Mouse (Mus musculus) gastrocnemius, postnatal 4 days (tissue): ENCODE data around the gene Il17rb. TPM values are rescaled to one million over a fixed set of nuclear protein-coding genes. Genes with fewer than 3 reads are reported as not detected.

Source experiments
- DNase-seq, 2 experiments: peaks; one replicate each; pipeline ENCODE4 v3.0.0; 2021 to 2022; ENCODE audit warnings: low spot score in 2 of 2, mixed read lengths in 2 of 2
- long read RNA-seq, 2 experiments: library from polyadenylated mRNA; stranded (forward); transcript quantifications; one replicate each; pipeline ENCODE4 v2.0.0; 2021
- total RNA-seq, 2 experiments: library from RNA; stranded (reverse); gene quantifications; 2 replicates each; pipeline ENCODE4 v1.2.3; 2021

Gene Il17rb
- total RNA-seq = under 1 TPM in 1 of 2 experiments, not detected in 1; 0.12 TPM
- long read RNA-seq, experiment 1, partial matches to known transcripts = 0 of 3 reads
- long read RNA-seq, experiment 1, other reads (novel, unspliced or antisense) = 3 of 3 reads
- long read RNA-seq, experiment 2, partial matches to known transcripts = 0 of 3 reads
- long read RNA-seq, experiment 2, other reads (novel, unspliced or antisense) = 3 of 3 reads

DNA sequence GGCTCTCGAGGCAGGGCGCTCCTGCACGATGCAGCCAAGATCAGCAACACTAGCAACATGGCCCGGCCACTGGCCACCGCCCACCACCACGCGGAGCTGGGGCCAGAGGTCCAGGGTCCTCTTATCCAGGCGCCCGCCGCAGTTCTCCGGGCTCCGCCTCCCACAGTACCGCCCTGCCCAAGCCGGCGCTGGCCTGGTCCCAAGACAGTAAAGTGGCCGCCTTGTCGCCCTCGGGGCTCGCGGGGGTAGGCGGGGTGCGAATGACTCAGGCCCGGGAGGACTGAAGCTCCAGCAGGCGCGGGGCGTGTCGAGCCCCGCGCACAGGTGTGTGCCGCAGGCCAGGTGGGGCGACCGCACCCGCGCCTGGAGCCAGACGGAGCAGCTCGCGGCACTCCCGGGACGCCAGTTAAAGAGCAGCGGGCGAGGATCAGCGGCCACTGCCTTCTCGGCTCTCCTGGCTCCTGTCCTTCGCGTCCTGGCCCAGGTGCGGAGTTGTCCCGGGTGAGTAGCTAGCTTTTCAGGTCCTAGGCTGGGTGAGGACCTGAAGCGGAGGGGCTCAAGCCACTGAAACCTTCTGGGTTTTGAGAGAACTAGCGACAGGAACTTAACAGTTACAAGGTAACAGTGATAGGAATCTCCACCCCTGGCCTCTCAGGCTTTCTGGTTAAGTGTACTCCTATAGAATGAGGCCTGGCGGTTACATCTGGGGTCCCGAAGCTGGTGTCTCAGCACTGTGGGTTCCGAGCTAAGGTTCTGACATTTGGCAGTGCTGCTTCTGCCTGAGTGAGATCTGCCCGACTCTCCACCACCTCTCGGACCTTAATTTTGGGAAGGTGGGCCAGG is at the start of gene Il17rb, which contains the start of gene Chdh:
Il17rb (minus strand) TSS at position 164 of the 843 bp plus-strand sequence.
Chdh (plus strand) TSS at position 291 of the 843 bp plus-strand sequence.
- peak; percentile 43 to 57 for DNase-seq

DNA sequence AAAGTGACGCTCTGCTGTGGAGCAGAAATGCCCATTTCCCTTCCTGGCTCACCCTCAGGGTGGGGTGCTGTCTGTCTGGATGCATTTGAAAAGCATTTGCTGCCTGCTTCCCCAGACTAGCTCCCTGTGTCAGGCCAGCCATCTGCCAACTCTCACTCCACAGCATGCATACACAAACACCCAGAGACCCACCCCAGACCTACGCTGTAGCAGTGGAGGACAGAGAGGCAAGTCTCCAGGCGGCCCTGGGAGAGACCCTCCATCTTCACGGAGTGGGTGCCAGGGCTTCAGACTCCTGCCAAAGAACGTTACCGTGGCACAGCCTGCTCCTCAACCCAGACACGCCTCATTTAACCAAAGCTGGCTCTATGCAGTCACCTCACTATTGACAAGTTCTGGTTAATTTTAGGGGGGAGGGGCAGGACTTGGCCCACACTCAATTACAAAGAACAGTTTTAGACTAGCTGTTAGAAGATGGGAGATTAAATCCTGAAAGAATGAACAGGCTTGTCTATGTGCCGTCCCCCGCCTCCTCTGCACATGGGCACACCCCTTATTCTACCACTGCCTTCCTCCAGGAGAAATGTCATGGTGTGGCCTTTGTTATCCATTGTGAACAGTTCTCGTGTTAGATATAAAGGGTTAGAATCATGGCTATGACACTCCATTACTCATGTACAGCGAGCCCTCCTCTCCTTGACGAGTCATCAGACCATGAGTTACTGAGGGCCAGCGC is 47.5 kb upstream of the Il17rb start:
- no peak for DNase-seq

DNA sequence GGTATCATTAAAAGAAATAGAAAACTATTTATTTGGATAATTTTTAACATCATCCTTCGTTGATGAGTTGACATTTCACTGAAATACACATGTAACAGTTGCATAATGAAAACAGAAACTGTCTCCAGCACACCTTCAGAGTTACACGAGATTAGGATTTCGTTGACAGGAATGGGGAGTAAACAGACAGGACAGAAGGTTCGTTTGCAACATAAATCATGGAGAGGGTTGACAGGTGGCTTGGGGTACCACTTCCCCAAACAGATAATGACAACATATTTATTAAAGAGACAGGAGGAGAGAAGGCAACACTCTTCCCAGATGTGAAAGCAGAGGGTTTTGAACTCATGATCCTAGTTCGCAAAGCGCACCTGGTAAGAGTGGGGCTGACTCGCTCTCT is 46.2 kb upstream of the Il17rb start:
- DNase-seq = no peak

DNA sequence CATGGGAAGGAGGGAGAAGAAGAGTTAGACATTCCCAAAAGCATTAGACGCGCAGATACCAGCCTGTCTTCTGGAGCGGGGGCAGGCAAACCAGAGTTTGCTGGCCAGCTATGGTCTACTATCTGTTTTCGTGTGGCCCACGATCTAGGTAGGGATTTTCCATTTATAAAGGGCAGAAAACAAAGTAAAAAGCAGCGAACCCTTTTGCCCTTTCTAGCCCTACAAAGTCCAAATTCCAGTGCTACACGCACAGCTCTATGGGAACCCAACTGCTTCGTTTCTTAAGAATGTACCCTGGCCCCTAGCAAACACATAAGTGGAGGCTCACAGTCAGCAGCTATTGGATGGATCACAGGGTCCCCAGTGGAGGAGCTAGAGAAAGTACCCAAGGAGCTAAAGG is 41.6 kb upstream of the Il17rb start:
- DNase-seq = no peak

DNA sequence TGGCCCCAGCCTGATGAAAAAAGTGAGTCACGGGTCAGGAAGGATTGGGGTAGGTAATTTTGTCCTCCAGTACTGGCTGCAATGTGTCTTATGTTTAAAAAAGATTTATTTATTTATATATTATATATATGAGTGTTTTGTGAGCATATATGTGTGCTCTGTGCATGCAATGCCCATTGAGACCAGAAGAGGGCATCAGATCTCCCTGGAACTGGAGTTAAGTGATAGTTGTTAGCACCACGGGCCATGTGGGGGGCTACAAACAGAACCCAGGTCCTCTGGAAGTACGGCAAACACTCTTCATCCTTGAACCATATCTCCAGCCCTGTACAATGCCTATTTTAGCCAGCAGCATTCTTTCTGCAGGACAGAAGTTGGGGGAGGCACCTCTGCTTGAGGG is 39.4 kb upstream of the Il17rb start:
- no peak for DNase-seq

DNA sequence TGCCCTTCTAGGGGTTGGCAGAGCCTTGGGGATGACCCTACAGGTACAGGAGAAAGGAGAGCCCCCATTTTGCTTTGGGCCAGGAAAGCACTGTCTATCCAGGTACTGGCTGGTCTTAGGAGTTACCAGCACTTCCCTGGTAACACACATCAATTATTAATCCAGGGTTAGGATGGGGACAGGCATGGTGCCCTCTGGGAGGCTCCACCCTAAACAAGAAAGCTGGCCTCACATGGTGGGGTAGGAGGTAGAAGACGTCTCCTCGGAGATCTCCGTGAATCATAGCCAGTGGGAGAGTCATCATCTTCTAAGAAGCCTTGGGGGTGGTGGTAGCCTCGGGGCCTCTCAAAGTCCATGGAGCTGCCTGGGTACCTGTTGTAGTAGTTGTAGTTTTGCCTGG is 38.3 kb upstream of the Il17rb start:
- DNase-seq = no peak

DNA sequence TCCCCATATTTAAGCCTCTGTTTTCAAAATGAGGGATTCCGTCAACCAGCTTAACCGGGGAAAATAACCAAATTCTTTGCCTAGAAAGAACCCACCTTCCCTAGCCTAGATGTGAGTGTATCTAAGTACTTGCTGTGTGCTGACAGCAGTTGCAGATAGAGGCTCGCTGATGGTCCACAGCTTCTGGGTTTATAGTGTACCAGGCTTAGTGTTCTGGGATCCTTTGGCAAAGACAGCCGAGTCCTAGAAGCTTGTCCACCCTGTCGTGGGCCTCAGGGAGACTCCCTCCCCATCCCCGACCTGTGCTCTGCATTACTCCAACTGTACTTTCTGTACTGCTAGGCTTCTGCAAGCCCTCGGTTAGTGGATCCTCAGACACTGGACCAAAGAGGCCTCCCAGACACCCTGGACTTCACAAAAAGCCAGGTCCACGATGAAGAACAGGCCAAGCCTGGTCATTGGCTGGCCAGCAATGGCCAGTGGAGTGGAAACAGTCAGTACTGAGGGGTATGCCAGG is 37.1 kb upstream of the Il17rb start:
- DNase-seq = no peak

DNA sequence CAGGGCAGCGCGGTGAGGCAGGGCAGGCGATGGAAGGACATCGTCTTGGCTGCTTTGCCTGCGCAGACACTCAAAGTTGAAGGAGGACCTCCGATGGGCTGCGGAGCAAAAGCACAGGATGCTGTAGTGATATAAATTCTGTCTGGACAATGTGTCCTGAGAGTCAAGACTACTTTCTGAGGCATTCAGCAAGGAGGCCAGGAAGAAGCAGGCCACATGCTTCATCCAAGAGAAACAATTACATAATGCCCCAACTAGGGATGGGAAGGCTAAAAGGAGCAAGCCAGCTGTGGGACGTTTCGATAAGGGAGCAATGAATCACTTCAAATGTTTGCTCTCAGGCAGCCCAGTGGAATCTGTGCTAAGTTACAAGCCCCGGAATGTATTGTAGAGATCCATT is 36.5 kb upstream of the Il17rb start:
- no peak for DNase-seq

DNA sequence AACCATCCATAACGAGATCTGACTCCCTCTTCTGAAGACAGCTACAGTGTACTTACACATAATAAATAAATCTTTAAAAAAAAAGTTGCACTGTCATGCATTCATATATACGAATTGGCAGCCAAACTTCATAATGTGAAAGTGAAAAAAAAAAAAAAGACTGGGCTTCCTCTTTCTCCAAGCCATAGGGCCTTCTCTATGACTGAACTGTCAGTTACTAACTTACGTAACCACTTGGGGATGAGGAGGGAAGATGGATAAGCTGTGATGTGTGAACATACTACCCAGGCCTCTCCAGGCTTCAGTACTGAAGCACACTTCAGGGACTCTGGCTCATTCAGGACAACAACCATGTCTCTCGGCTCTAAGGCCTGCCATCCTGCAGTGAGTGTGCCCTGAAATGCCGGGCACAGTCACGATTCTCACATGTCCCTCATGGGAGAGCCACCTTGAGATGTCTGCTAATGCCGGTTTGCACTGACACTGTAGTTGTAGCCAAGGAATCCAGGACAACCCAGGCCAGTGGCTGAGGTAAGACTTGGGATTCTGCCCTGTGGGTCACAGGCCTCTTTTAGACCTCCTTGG is 34.8 kb upstream of the Il17rb start:
- DNase-seq = no peak

DNA sequence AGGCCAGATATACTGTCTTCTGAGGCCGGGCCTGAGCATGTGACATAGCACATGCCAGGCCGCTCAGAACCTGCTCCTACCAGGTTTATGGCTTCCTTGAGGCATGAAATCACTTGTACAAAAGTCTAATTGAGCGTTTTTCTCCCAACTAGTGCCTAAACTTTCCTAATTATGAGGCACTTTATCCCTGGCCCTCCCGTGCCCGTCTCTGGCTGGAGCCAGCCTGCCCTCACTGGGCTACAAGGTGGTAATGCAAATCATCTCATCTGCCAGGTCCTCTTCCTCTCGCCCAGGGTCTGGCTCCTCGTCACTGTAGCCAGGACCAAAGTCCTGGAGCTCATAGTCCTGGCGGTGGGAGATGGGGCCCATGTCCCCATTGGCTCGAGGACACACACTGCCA is 33.1 kb upstream of the Il17rb start:
- DNase-seq = no peak

DNA sequence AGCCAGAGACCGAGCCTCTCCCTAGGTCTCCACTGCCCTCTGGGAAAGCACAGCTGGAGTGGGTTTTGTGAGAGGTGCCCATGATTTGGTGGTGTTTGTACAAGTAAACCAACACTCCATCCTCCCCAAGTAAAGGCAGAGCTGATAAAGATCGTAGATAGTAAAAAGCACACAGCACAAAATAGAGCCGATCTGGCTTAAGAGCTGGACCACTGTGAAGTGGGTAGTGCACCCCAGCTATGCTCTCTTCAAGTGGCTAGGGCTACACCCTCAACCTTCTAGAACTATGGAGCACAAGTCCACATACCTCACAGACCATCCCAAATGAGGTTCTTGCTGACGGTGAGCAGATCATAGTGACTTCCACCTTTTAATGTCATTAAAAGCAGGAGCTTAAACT is 30.7 kb upstream of the Il17rb start:
- no peak for DNase-seq

DNA sequence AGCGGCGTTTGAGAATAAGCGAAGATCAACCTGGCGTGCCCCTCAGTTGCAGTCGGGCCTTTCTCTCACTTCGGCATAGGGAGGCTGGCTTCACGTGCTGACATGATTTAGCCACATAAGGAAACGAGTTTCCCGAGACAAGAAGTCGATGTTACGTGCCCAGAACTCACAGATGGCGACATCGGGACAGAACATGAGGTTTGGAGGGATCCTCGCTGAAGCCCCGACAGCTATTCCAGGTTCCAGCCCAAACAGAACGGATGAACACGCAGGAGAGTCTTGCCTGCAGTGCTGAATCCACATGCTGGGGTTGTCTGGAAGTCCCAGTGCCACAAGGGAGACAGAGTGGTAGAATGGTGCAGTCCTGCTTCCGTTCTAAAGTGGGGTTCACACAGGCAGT is 29.7 kb upstream of the Il17rb start:
- no peak for DNase-seq

DNA sequence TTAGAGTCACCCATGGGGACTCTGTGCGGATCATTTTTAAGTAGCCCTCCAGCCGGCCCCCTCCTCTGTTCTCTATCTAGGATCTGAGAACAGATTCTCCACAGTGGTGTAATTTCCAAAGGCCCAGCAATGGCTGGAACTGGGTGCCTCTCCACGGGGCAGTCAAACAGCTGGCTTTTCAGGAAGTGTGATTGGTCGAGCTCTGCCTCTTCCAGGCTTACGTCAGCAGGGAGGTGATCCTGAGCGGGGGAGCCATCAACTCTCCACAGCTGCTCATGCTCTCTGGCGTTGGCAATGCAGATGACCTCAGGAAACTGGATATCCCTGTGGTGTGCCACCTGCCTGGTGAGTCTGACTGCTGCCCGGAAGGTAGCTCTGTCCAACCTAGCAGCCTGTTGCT is 24.7 kb upstream of the Il17rb start:
- DNase-seq = no peak

DNA sequence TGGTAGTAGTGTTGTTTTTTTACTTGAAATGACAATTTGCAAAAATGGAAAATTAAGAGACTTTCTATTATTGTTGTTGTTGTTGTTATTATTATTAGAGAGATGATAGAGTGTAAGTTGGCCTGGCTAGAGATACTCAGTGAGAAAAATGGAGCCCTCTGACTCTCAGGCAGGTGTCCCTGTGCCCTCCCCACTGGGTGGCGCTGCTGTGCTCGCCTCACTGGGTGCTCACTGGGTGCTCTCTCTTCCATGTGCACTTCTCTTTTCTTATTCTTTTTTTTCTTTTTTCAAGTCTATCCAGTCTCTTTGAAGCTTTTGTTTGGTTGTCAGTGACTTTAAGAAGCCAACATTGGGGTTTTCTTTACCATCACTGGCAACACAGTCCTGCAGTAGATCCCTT is 18.7 kb upstream of the Il17rb start:
- no peak for DNase-seq

DNA sequence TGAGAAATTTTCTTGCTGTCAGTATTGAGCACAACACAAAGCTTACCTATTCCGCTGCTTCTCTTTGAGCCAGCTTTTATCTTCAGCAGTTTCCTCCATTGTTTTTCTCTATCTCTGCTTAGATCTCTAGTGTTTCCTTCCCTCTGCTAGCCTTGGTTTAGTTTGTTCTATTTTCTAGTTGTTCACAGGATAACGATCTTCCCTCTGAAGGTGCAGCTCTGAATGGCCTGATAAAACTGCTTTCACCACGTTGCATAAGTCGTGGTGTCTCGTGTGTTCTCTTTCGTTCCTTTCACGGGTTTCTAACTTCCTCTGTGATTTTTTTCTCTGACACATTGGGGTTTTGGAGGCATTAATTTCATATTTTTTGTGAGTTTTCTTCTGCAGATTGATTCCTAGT is 15.7 kb upstream of the Il17rb start:
- DNase-seq = no peak

DNA sequence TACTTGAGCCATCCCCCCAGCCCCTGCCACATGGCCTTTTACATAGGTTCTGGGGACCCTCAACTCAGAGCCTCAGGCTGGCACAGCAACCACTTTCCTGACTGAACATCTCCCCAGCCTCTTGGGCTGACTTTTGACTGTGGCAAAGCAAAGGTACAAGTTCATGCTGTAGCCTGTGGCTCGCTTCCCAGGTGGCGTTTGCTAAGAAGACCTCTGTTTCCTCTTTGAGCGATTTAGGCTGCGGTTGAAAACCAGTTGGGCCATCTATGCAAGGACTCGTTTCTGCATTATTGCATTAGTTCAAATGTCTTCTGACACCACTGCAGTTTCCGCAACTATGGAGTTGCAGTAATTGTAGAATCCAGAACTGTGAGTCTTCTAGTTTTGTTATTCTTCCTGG is 13.8 kb upstream of the Il17rb start:
- no peak for DNase-seq

DNA sequence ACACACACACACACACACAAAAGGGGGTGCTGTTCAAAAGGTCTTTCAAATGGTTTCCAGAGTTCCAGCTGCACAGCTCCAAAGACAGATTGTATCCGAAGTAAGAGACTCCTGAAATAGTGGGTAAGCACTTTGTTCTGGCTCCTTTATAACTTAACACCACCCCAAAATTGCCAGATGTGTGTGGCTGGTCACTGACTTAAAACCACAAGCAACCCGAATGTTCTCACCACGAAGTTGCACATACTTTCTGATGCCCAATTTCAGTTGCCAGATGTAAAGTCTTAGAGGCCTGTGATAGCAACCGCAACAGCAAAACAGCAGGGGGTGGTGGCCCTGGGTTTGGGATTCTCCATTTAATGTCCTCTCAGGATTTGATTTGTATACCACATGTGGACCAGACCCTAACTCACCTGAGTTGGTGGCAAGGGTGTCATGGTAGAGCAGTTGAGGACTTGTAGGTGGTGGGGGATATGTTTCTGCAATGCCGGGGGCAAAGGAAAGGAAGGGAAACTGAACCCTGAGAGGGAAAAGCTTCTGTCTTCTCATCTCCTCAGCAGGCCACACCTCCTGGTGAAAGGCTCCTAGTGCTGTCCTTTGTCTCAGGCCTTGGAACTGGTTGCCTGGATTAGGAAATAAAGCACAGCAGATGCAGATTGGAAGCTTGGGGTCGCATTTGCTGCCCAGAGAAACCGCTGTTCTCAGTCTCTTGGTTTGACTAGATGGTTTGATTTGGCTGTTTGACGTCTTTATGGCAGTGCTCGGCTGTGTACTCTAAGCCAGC is 11.3 kb upstream of the Il17rb start:
- no peak for DNase-seq

DNA sequence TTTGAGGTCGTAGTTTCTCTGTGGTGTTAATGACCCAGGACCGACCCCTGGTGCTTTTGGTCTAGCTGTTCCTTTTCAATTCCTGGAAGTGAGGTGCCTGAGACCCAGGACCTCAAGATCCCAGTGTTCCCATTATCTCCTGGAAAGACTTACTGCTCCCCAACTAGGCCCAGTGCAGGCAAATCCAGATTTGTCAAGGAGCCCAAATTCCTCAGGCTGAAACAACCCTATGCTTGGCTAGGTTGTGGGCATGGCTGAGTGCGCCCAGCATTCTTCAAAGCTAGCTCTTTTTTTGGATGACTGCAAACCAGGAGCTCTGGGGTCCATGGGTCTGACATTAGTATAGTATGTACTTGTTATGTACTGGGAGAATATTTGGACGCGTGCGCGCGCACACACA is 10.7 kb upstream of the Il17rb start:
- DNase-seq = no peak

DNA sequence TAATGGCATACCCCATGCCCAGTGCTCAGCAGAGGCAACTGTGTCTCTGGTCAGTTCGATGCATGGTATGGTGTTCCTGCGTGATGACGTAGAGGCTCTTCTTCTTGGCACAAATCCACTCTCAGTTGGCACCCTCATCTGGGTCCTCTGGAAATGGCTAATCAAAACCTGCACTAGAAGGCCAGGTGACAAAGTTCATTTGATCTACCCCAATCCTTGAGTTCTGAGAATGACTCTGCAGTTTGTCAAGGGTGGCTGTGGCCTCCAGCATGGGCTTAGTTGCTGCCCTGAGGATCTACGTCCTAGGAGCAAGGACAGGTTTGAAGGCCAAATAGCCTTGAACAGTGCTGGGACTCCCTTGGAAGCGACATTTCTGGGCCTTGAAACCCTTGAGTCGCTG is 10.2 kb upstream of the Il17rb start:
- DNase-seq = no peak

DNA sequence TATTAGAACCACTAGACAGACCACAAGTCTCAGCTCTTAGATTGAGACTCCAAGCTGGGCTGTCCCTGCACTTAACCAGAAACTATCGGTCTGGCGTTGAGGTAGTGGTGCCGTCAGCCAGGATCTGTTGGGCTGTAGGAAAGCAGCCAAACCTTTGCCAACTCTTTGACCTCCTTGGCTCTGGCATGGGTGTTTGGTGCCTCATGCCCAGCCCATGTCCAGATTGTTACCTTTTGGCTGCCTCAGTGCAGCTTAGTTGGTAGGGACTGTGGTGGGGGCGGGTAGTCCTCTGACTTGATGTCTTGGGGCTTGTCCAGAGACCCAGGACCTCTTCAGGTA is 9.7 kb upstream of the Il17rb start:
- no peak for DNase-seq
